ENCODE assay signal across 11 mouse cellular contexts in genomic region chr9:77339571-77340148, GRCm38 (mm10). TPM values are rescaled to one million over a fixed set of nuclear protein-coding genes. Genes with fewer than 3 reads are reported as not detected.
DNase-seq lines count a peak whose midpoint lies in the region; ATAC-seq and TF ChIP-seq lines count a peak whose summit lies in the region.
"Had no signal": no experiment of that assay in that cellular context is flagged by ENCODE, and none has a peak within 500 bp of the region (broad histone marks: within the 10 kb centered on the region; RNA-seq: fewer than 3 reads in every experiment).

No protein-coding gene starts in this region.

- H3K27me3 ChIP-seq in embryonic facial prominence, embryonic 13.5 days, result no peaks in the 10 kb centered on the region
- H3K27me3 ChIP-seq in hindbrain, embryonic 14.5 days (ENCODE audit: control insufficient read depth, insufficient read depth, low read length), result no peaks in the 10 kb centered on the region
- H3K27me3 ChIP-seq in midbrain, postnatal 0 days (ENCODE audit: insufficient read depth, low read length), result no peaks in the 10 kb centered on the region

- no peaks in the 10 kb centered on the region for H3K36me3 ChIP-seq in embryonic facial prominence, embryonic 13.5 days
- H3K36me3 ChIP-seq in hindbrain, embryonic 14.5 days (replicated peaks; ENCODE audit: control insufficient read depth, insufficient read depth), result no peaks in the 10 kb centered on the region
- H3K36me3 ChIP-seq in midbrain, postnatal 0 days (ENCODE audit: insufficient read depth, low read length), result no peaks in the 10 kb centered on the region

- no peaks in the 10 kb centered on the region for H3K9me3 ChIP-seq in embryonic facial prominence, embryonic 13.5 days
- H3K9me3 ChIP-seq in hindbrain, embryonic 14.5 days (ENCODE audit: control insufficient read depth, low read length), result no peaks in the 10 kb centered on the region
- no peaks in the 10 kb centered on the region for H3K9me3 ChIP-seq in midbrain, postnatal 0 days (ENCODE audit: low read length)

- 0 out of 2 replicates have a peak overlapping the region, but pooled peaks have one; percentile 36 for H3K9ac ChIP-seq in embryonic facial prominence, embryonic 13.5 days
- no peak overlapping the region for H3K9ac ChIP-seq in hindbrain, embryonic 14.5 days
- H3K9ac ChIP-seq in midbrain, postnatal 0 days (replicated peaks; ENCODE audit: low read length, poor library complexity, severe bottlenecking), result peak overlapping the region; percentile 39

- peak; percentile 16 for DNase-seq in layer of hippocampus, adult 9-11 months
- DNase-seq in layer of hippocampus, postnatal 36 days, result no peak
- peak; percentile 56 for DNase-seq in hindbrain, embryonic 14.5 days (ENCODE audit: low spot score)
- DNase-seq in midbrain, postnatal 0 days (ENCODE audit: low spot score), result peak; percentile 47
- no peak for DNase-seq in thymus, postnatal 25 days
- no peak for DNase-seq in adrenal gland, adult 2 months
- DNase-seq: cerebellum, adult 8-10 months; kidney, postnatal 36 days; lung, postnatal 4 days; thymus, postnatal 14 days had no signal

- no peak for ATAC-seq in embryonic facial prominence, embryonic 13.5 days (ENCODE audit: insufficient number of reproducible peaks, insufficient read depth, low FRiP score, low TSS enrichment, low read depth)
- ATAC-seq in hindbrain, embryonic 14.5 days (ENCODE audit: low FRiP score), result peak; percentile 41; the same call in 1 of the 2 replicates
- ATAC-seq in midbrain, postnatal 0 days (ENCODE audit: low FRiP score), result peak; percentile 55

- no peak overlapping the region for H3K27ac ChIP-seq in embryonic facial prominence, embryonic 13.5 days
- H3K27ac ChIP-seq in hindbrain, embryonic 14.5 days, result peak overlapping the region; percentile 49
- H3K27ac ChIP-seq in midbrain, postnatal 0 days (ENCODE audit: low read depth, low read length), result peak overlapping the region; percentile 67

- no peak for TF ChIP-seq CTCF in midbrain, postnatal 0 days (IDR thresholded peaks at IDR 0.05)

- H3K4me1 ChIP-seq in embryonic facial prominence, embryonic 13.5 days, result peaks cover 6% of the 10 kb centered on the region
- peaks cover 9% of the 10 kb centered on the region; the same call in 1 of the 2 replicates for H3K4me1 ChIP-seq in hindbrain, embryonic 14.5 days (replicated peaks; ENCODE audit: control insufficient read depth, insufficient read depth, low read length)
- H3K4me1 ChIP-seq in midbrain, postnatal 0 days (ENCODE audit: insufficient read depth, low read length), result 0 out of 2 replicates have a peak, but pooled peaks cover 2% of the 10 kb centered on the region

- H3K4me3 ChIP-seq in embryonic facial prominence, embryonic 13.5 days, result peak overlapping the region; percentile 28; the same call in 1 of the 2 replicates
- H3K4me3 ChIP-seq in hindbrain, embryonic 14.5 days (replicated peaks; ENCODE audit: low read length), result peak overlapping the region; percentile 2
- peak overlapping the region; percentile 28 for H3K4me3 ChIP-seq in midbrain, postnatal 0 days (ENCODE audit: low read depth, low read length)

- peak overlapping the region; percentile 53 for H3K4me2 ChIP-seq in embryonic facial prominence, embryonic 13.5 days
- peak overlapping the region; percentile 40 for H3K4me2 ChIP-seq in hindbrain, embryonic 14.5 days (replicated peaks)
- peak overlapping the region; percentile 45 for H3K4me2 ChIP-seq in midbrain, postnatal 0 days (ENCODE audit: low read depth, low read length, poor library complexity, severe bottlenecking)

- 29% methylated on average over 7 of the region's 7 CpGs for WGBS in embryonic facial prominence, embryonic 13.5 days
- 49% methylated on average over 7 of the region's 7 CpGs for WGBS in hindbrain, embryonic 14.5 days
- WGBS in midbrain, postnatal 0 days, result 28% methylated on average over 7 of the region's 7 CpGs

RNA-seq across cellular contexts. Expression of gene Mlip, which starts 13.1 kb away (rescaled TPM):
- 10 to 100 TPM; 41.6 to 48.2 TPM for total RNA-seq in layer of hippocampus, postnatal 36 days (2021)
- 1.1 and 1.6 TPM in 2 replicates for polyA plus RNA-seq in embryonic facial prominence, embryonic 13.5 days (2015; fragmentation: Nextera tagmentation; extraction: Ambion mirVana)
- 1.4 and 1.7 TPM in 2 replicates for polyA plus RNA-seq in hindbrain, embryonic 14.5 days (2014; fragmentation: Nextera tagmentation; extraction: Ambion mirVana)
- total RNA-seq in midbrain, postnatal 0 days (2014; rRNA removed), result 0.60 and 3.6 TPM in 2 replicates
- 1.8 and 1.9 TPM in 2 replicates for polyA plus RNA-seq in midbrain, postnatal 0 days (2015; fragmentation: Nextera tagmentation; extraction: Ambion mirVana)
- 1 to 10 TPM in 1 of 2 experiments, under 1 TPM in 1; 0.84 to 2.3 TPM for total RNA-seq in adrenal gland, adult 2 months (2021)
- not detected in 2 replicates for polyA plus RNA-seq in adrenal gland, adult 2 months (2012; rRNA removed)

Comparison
In these comparisons a context has a peak if more than half of its experiments do, and no peak if none do; other contexts are left out.
1. DNase-seq: peak in layer of hippocampus, adult 9-11 months (single experiment), hindbrain, embryonic 14.5 days (single experiment) and midbrain, postnatal 0 days (single experiment); none in layer of hippocampus, postnatal 36 days (0 of 2), thymus, postnatal 25 days (single experiment) and adrenal gland, adult 2 months (single experiment).
2. Peak in every context shown above with its lines, with median percentiles within 50 percentile points of each other: H3K4me2 ChIP-seq and H3K4me3 ChIP-seq.